Mouse (Mus musculus): ENCODE measurements around the gene Ofcc1.

DNA sequence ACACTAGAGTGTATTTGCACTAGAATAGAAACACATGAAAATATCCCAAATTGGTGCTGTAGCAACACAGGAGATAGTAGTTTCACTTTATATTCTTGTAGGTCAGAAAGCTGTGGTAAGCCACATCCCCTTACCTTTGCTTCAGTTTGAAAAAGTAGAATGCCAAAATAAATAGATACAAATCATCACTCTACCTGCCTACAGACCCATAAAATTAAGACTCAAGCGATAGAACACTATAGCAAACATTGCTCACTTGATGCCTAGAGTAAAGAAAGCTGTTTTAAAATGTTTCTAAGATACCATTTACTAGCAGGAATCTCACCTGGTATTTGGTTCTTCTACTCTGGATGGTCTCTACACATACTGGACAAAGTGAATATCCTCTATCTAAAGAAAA is 331.8 kb downstream of the Ofcc1 start:
- TF ChIP-seq CTCF (IDR thresholded peaks at IDR 0.05; ENCODE audit: low read depth, low read length) (no peak), POLR2A (IDR thresholded peaks at IDR 0.05; ENCODE audit: insufficient read depth, low read length) (no peak)
